Mouse (Mus musculus) forebrain, embryonic 12.5 days (tissue): Measurements from ENCODE around the gene Zbtb38. TPM values are rescaled to one million over a fixed set of nuclear protein-coding genes. Genes with fewer than 3 reads are reported as not detected.

Source experiments
- ATAC-seq: fragments of 200-750 bp; cut with Nextera tagmentation; 2 replicates; pipeline ENCODE4 v1.8.0; 2017; ENCODE audit warnings: moderate TSS enrichment; ENCODE audit not compliant: low FRiP score
- H3K27ac ChIP-seq: fragments of 300-500 bp; sonication (generic); 2 replicates; pipeline ENCODE4 v1.5.1; 2016; ENCODE audit warnings: mild to moderate bottlenecking
- H3K27me3 ChIP-seq: fragments of 300-500 bp; sonication (generic); 2 replicates; pipeline ENCODE4 v1.6.1; 2016; ENCODE audit warnings: mild to moderate bottlenecking
- H3K36me3 ChIP-seq: fragments of 300-500 bp; sonication (generic); replicated peaks from 2 replicates; pipeline ENCODE4 v1.6.1; 2016; ENCODE audit warnings: mild to moderate bottlenecking
- H3K4me1 ChIP-seq: fragments of 300-500 bp; sonication (generic); 2 replicates; pipeline ENCODE4 v1.6.1; 2016
- H3K4me2 ChIP-seq: fragments of 300-500 bp; sonication (generic); 2 replicates; pipeline ENCODE4 v1.6.1; 2016; ENCODE audit warnings: mild to moderate bottlenecking, moderate library complexity
- H3K4me3 ChIP-seq: fragments of 300-500 bp; sonication (generic); replicated peaks from 2 replicates; pipeline ENCODE4 v1.5.1; 2016; ENCODE audit warnings: mild to moderate bottlenecking
- H3K9ac ChIP-seq: fragments of 300-500 bp; sonication (generic); 2 replicates; pipeline ENCODE4 v1.6.1; 2016; ENCODE audit warnings: mild to moderate bottlenecking
- H3K9me3 ChIP-seq: fragments of 300-500 bp; sonication (generic); 2 replicates; pipeline ENCODE4 v1.6.1; 2016
- WGBS: fragments of 180-500 bp; shearing (Covaris S2); methylation state at CpG from one replicate; pipeline ENCODE4 v1.1.7; 2016; 5-methylcytosine and 5-hydroxymethylcytosine counted together
- polyA plus RNA-seq: library from polyadenylated mRNA; unstranded; fragments of >200 nt; fragmentation: Nextera tagmentation; extraction: Ambion mirVana; gene quantifications from 2 replicates; pipeline ENCODE4 v1.2.1, GENCODE M21; 2016

Gene Zbtb38
- polyA plus RNA-seq, 1 experiment from 2014 or later: 15.7 TPM

DNA sequence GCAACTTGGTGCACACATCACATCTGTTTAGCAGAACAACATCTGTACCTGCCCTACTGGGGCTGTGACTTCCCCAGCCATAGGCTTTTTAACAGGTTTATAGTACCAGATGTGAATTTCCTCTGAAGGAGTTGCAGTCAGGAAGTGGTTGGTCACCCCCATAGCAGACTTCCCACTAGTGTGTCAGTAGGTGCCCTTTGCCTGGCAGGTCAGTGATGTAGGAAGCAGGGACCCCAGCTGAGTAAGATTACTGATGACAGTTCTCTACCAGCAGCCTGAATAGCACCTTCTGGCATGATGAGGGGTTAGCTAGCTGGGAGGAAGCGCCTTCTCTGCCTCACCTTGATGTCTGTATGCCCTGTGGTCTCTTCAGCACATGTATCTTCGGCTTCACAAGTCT, 118.9 kb downstream of the Zbtb38 start:
- 86% methylated on average over 2 of the region's 2 CpGs for WGBS
- Histone ChIP-seq H3K9ac (no peak overlapping the region), H3K4me3 (no peak overlapping the region), H3K27ac (no peak overlapping the region), H3K36me3 (no peaks in the 10 kb centered on the region), H3K4me2 (no peak overlapping the region), H3K9me3 (no peaks in the 10 kb centered on the region), H3K27me3 (peaks cover 20% of the 10 kb centered on the region), H3K4me1 (peaks cover 4% of the 10 kb centered on the region; the same call in 1 of the 2 replicates)
- no peak for ATAC-seq

Other genes with a start within 250 kb of the Zbtb38 start
- gene Gm28729, start 227.6 kb downstream of the Zbtb38 start, polyA plus RNA-seq: 0.13 and 0.15 TPM in 2 replicates
- gene Rasa2, start 121.2 kb downstream of the Zbtb38 start, polyA plus RNA-seq: 17.6 and 18.8 TPM in 2 replicates
- 48.5 and 51.2 TPM in 2 replicates for gene Pxylp1, start 139.8 kb upstream of the Zbtb38 start, polyA plus RNA-seq